Mouse (Mus musculus) heart, embryonic 13.5 days (tissue): ENCODE results near the gene Nol12. TPM values are rescaled to one million over a fixed set of nuclear protein-coding genes. Genes with fewer than 3 reads are reported as not detected.

ENCODE experiments used
- ATAC-seq: fragments of 200-750 bp; cut with Nextera tagmentation; 2 replicates; pipeline ENCODE4 v1.8.0; 2017; ENCODE audit warnings: moderate TSS enrichment; ENCODE audit not compliant: insufficient number of reproducible peaks, low FRiP score, low TSS enrichment; ENCODE audit errors: extremely low read depth
- H3K27ac ChIP-seq: fragments of 300-500 bp; sonication (generic); replicated peaks from 2 replicates; pipeline ENCODE4 v1.5.1; 2015; ENCODE audit warnings: moderate library complexity, mild to moderate bottlenecking, inconsistent platforms
- H3K27me3 ChIP-seq: fragments of 300-500 bp; sonication (generic); replicated peaks from 2 replicates; pipeline ENCODE4 v1.6.1; 2015; ENCODE audit warnings: mild to moderate bottlenecking, inconsistent platforms
- H3K36me3 ChIP-seq: fragments of 300-500 bp; sonication (generic); 2 replicates; pipeline ENCODE4 v1.6.1; 2015; ENCODE audit warnings: mild to moderate bottlenecking, inconsistent platforms
- H3K4me1 ChIP-seq: fragments of 300-500 bp; sonication (generic); 2 replicates; pipeline ENCODE4 v1.6.1; 2015; ENCODE audit warnings: inconsistent platforms
- H3K4me2 ChIP-seq: fragments of 300-500 bp; sonication (generic); 2 replicates; pipeline ENCODE4 v1.6.1; 2015; ENCODE audit warnings: inconsistent platforms, mild to moderate bottlenecking, moderate library complexity
- H3K4me3 ChIP-seq: fragments of 300-500 bp; sonication (generic); 2 replicates; pipeline ENCODE4 v1.5.1; 2015; ENCODE audit warnings: moderate library complexity, mild to moderate bottlenecking, inconsistent platforms
- H3K9ac ChIP-seq: fragments of 300-500 bp; sonication (generic); 2 replicates; pipeline ENCODE4 v1.6.1; 2015; ENCODE audit warnings: inconsistent platforms, mild to moderate bottlenecking, moderate library complexity
- H3K9me3 ChIP-seq: fragments of 300-500 bp; sonication (generic); 2 replicates; pipeline ENCODE4 v1.6.1; 2016; ENCODE audit warnings: inconsistent platforms
- WGBS: fragments of 180-500 bp; shearing (Covaris S2); methylation state at CpG from one replicate; pipeline ENCODE4 v1.1.7; 2015; ENCODE audit warnings: mixed read lengths; 5-methylcytosine and 5-hydroxymethylcytosine counted together
- polyA plus RNA-seq: library from polyadenylated mRNA; unstranded; fragments of >200 nt; fragmentation: Nextera tagmentation; extraction: Ambion mirVana; gene quantifications from 2 replicates; pipeline ENCODE4 v1.2.1, GENCODE M21; 2015

Gene Nol12
- polyA plus RNA-seq, 1 experiment from 2014 or later, result 42.9 TPM

- Histone ChIP-seq H3K27me3 (no peaks in the 10 kb centered on the region), H3K9ac (peak overlapping the region; percentile 96), H3K36me3 (peaks cover 47% of the 10 kb centered on the region), H3K27ac (peak overlapping the region; percentile 84), H3K4me3 (peak overlapping the region; percentile 88), H3K4me2 (peak overlapping the region; percentile 94), H3K9me3 (no peaks in the 10 kb centered on the region), H3K4me1 (peaks cover 58% of the 10 kb centered on the region)
- 18% methylated on average over 18 of the region's 18 CpGs for WGBS
- no peak for ATAC-seq
Observed at GRCm38 (mm10) chr15:78900585-78901421, 33.9 kb upstream of the Nol12 start.

- Histone ChIP-seq H3K4me3 (peak overlapping the region; percentile 88), H3K4me2 (peak overlapping the region; percentile 94), H3K27ac (peak overlapping the region; percentile 84; the same call in 1 of the 2 replicates), H3K9ac (peak overlapping the region; percentile 96), H3K36me3 (peaks cover 51% of the 10 kb centered on the region), H3K4me1 (peaks cover 52% of the 10 kb centered on the region), H3K9me3 (no peaks in the 10 kb centered on the region), H3K27me3 (no peaks in the 10 kb centered on the region)
- no peak for ATAC-seq
- WGBS, result 56% methylated on average over 8 of the region's 8 CpGs
Observed at GRCm38 (mm10) chr15:78901422-78901789, 33.3 kb upstream of the Nol12 start.

- H3K36me3 ChIP-seq, result peaks cover 69% of the 10 kb centered on the region
- no peak overlapping the region for H3K4me2 ChIP-seq
Observed at GRCm38 (mm10) chr15:78903243-78903642, 31.5 kb upstream of the Nol12 start.

GRCm38 (mm10) chr15:78908399-78908798 is 26.3 kb upstream of the Nol12 start:
- H3K4me2 ChIP-seq, result no peak overlapping the region
- H3K27me3 ChIP-seq, result no peaks in the 10 kb centered on the region
- H3K9me3 ChIP-seq, result no peaks in the 10 kb centered on the region
- H3K36me3 ChIP-seq, result peaks cover 88% of the 10 kb centered on the region
- no peak overlapping the region for H3K9ac ChIP-seq
- H3K4me3 ChIP-seq, result no peak overlapping the region
- ATAC-seq, result no peak
- WGBS, result 79% methylated on average over 7 of the region's 7 CpGs
- no peak overlapping the region for H3K27ac ChIP-seq
- peaks cover 3% of the 10 kb centered on the region for H3K4me1 ChIP-seq

More at GRCm38 (mm10) chr15:78903243-78903642, 31.5 kb upstream of the Nol12 start:
- H3K9me3 ChIP-seq, result no peaks in the 10 kb centered on the region
- H3K4me1 ChIP-seq, result peaks cover 34% of the 10 kb centered on the region
- H3K27me3 ChIP-seq, result no peaks in the 10 kb centered on the region
- 0% methylated on average over 2 of the region's 2 CpGs for WGBS
- 0 out of 2 replicates have a peak overlapping the region, but pooled peaks have one; percentile 8 for H3K4me3 ChIP-seq
- H3K27ac ChIP-seq, result no peak overlapping the region
- peak overlapping the region; percentile 74 for H3K9ac ChIP-seq
- ATAC-seq, result no peak

- no peak overlapping the region for H3K4me3 ChIP-seq
Observed at GRCm38 (mm10) chr15:78908982-78909381, 25.8 kb upstream of the Nol12 start.

GRCm38 (mm10) chr15:78912040-78912439 is 22.7 kb upstream of the Nol12 start:
- H3K27ac ChIP-seq, result no peak overlapping the region
- H3K27me3 ChIP-seq, result 0 out of 2 replicates have a peak, but pooled peaks cover 4% of the 10 kb centered on the region
- no peak overlapping the region for H3K9ac ChIP-seq
- no peak overlapping the region for H3K4me2 ChIP-seq
- ATAC-seq, result no peak
- no peaks in the 10 kb centered on the region for H3K9me3 ChIP-seq
- 36% methylated on average over 9 of the region's 9 CpGs for WGBS
- no peak overlapping the region for H3K4me3 ChIP-seq
- peaks cover 24% of the 10 kb centered on the region for H3K4me1 ChIP-seq
- peaks cover 51% of the 10 kb centered on the region for H3K36me3 ChIP-seq

More at GRCm38 (mm10) chr15:78908982-78909381, 25.8 kb upstream of the Nol12 start:
- no peaks in the 10 kb centered on the region for H3K27me3 ChIP-seq
- H3K9me3 ChIP-seq, result no peaks in the 10 kb centered on the region
- no peaks in the 10 kb centered on the region for H3K4me1 ChIP-seq
- peaks cover 82% of the 10 kb centered on the region for H3K36me3 ChIP-seq
- H3K4me2 ChIP-seq, result no peak overlapping the region
- WGBS, result 65% methylated on average over 8 of the region's 8 CpGs
- no peak overlapping the region for H3K9ac ChIP-seq
- no peak overlapping the region for H3K27ac ChIP-seq
- ATAC-seq, result no peak

GRCm38 (mm10) chr15:78913632-78914090 is 21.1 kb upstream of the Nol12 start, which contains the start of gene Pdxp:
Gene Pdxp, plus strand, starts transcription at chr15:78913919.
- H3K4me2 ChIP-seq, result peak within 1 kb of the TSS; percentile 94
- H3K27me3 ChIP-seq, result 0 out of 2 replicates have a peak, but pooled peaks cover 4% of the 10 kb centered on the region
- WGBS, result under 1% methylated on average over 51 of the region's 51 CpGs
- peak within 1 kb of the TSS; percentile 83 for H3K9ac ChIP-seq
- ATAC-seq, result peak; percentile 85
- peaks cover 43% of the 10 kb centered on the region for H3K36me3 ChIP-seq
- peaks cover 24% of the 10 kb centered on the region for H3K4me1 ChIP-seq
- peak within 1 kb of the TSS; percentile 61 for H3K4me3 ChIP-seq
- H3K9me3 ChIP-seq, result no peaks in the 10 kb centered on the region
- H3K27ac ChIP-seq, result peak within 1 kb of the TSS; percentile 81

- peak overlapping the region; percentile 83 for H3K9ac ChIP-seq
- H3K4me3 ChIP-seq, result peak overlapping the region; percentile 61
- under 1% methylated on average over 87 of the region's 87 CpGs for WGBS
- peaks cover 24% of the 10 kb centered on the region for H3K4me1 ChIP-seq
- peak overlapping the region; percentile 81 for H3K27ac ChIP-seq
- 0 out of 2 replicates have a peak, but pooled peaks cover 4% of the 10 kb centered on the region for H3K27me3 ChIP-seq
- H3K9me3 ChIP-seq, result no peaks in the 10 kb centered on the region
- H3K4me2 ChIP-seq, result peak overlapping the region; percentile 94
- peak; percentile 35 for ATAC-seq
- peaks cover 41% of the 10 kb centered on the region for H3K36me3 ChIP-seq
Observed at GRCm38 (mm10) chr15:78914091-78914822, 20.5 kb upstream of the Nol12 start.

- Histone ChIP-seq H3K27me3 (0 out of 2 replicates have a peak, but pooled peaks cover 4% of the 10 kb centered on the region), H3K36me3 (peaks cover 35% of the 10 kb centered on the region), H3K4me2 (peak overlapping the region; percentile 94), H3K9ac (peak overlapping the region; percentile 83), H3K4me3 (peak overlapping the region; percentile 61), H3K27ac (no peak overlapping the region), H3K4me1 (peaks cover 25% of the 10 kb centered on the region), H3K9me3 (no peaks in the 10 kb centered on the region)
- WGBS, result 48% methylated on average over 8 of the region's 8 CpGs
- ATAC-seq, result no peak
Observed at GRCm38 (mm10) chr15:78914823-78915659, 19.7 kb upstream of the Nol12 start.

GRCm38 (mm10) chr15:78915660-78916017 is 19.1 kb upstream of the Nol12 start:
- Histone ChIP-seq H3K27me3 (0 out of 2 replicates have a peak, but pooled peaks cover 4% of the 10 kb centered on the region), H3K9ac (peak overlapping the region; percentile 83), H3K4me1 (peaks cover 30% of the 10 kb centered on the region), H3K27ac (no peak overlapping the region), H3K36me3 (peaks cover 29% of the 10 kb centered on the region), H3K4me2 (peak overlapping the region; percentile 94), H3K9me3 (no peaks in the 10 kb centered on the region), H3K4me3 (peak overlapping the region; percentile 61)
- 7% methylated on average over 8 of the region's 8 CpGs for WGBS
- ATAC-seq, result no peak
